10 mouse cellular contexts compared by ENCODE assay signal in the genomic region with DNA sequence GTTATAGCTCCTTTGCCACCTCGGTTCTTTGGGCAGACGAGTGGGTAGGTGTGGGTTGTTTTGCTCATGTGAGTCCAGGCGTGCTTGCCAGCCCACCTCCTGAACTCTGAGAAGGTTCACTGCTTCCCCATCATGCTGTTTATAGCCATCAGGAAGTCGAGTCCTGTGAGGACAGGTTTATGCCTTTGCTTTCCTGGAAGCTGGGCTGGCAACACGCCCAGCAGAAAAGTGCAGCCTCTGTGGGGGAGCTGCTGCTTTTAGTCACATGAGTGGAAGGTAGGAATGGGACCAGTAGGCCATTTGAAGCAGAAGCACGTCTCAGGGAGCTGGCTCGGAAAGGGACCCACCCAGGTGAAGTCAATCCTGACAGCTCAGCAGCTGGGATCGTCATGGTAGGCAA. TPM values are rescaled to one million over a fixed set of nuclear protein-coding genes. Genes with fewer than 3 reads are reported as not detected.
DNase-seq lines count a peak whose midpoint lies in the region; ATAC-seq and TF ChIP-seq lines count a peak whose summit lies in the region.
"Had no signal": no experiment of that assay in that cellular context is flagged by ENCODE, and none has a peak within 500 bp of the region (broad histone marks: within the 10 kb centered on the region; RNA-seq: fewer than 3 reads in every experiment).

No protein-coding gene starts in this region.

- H3K9ac ChIP-seq in kidney, postnatal 0 days (ENCODE audit: low read depth, low read length) = no peak overlapping the region
- H3K9ac ChIP-seq: embryonic facial prominence, embryonic 12.5 days had no signal

- peak; percentile 90 for ATAC-seq in kidney, postnatal 0 days (replicated peaks; ENCODE audit: low FRiP score, low read depth)

- no peak overlapping the region for H3K4me3 ChIP-seq in kidney, postnatal 0 days (replicated peaks; ENCODE audit: low read depth, low read length)
- H3K4me3 ChIP-seq: embryonic facial prominence, embryonic 12.5 days had no signal

- H3K9me3 ChIP-seq in kidney, postnatal 0 days (replicated peaks; ENCODE audit: low read length) = no peaks in the 10 kb centered on the region
- H3K9me3 ChIP-seq: embryonic facial prominence, embryonic 12.5 days had no signal

- peak overlapping the region; percentile 85 for H3K27ac ChIP-seq in kidney, postnatal 0 days
- H3K27ac ChIP-seq: embryonic facial prominence, embryonic 12.5 days had no signal

- peak overlapping the region; percentile 9; the same call in 1 of the 2 replicates for H3K4me2 ChIP-seq in kidney, postnatal 0 days (ENCODE audit: low read length)
- H3K4me2 ChIP-seq: embryonic facial prominence, embryonic 12.5 days had no signal

- H3K4me1 ChIP-seq in kidney, postnatal 0 days (replicated peaks; ENCODE audit: insufficient read depth, low read length) = peaks cover 67% of the 10 kb centered on the region
- H3K4me1 ChIP-seq: embryonic facial prominence, embryonic 12.5 days had no signal

- 0 out of 2 replicates have a peak, but pooled peaks cover 3% of the 10 kb centered on the region for H3K36me3 ChIP-seq in kidney, postnatal 0 days (ENCODE audit: insufficient read depth, low read length)

- DNase-seq in cerebellum, adult 18-20 months = peak; percentile 55 to 56
- no peak for DNase-seq in cerebellum, postnatal 4 days (ENCODE audit: low spot score in 2 of 2)
- peak; percentile 73 for DNase-seq in urinary bladder, postnatal 14 days (ENCODE audit: low spot score)
- DNase-seq in urinary bladder, adult 2 months (ENCODE audit: low spot score) = no peak
- peak; percentile 90 for DNase-seq in kidney, postnatal 0 days (ENCODE audit: low spot score)
- DNase-seq in yolk sac, embryonic 10.5 days (ENCODE audit: low spot score) = peak; percentile 68
- no peak for DNase-seq in right cerebral cortex, postnatal 10 days (ENCODE audit: low spot score in 2 of 2)
- DNase-seq in frontal cortex, postnatal 14 days (ENCODE audit: low spot score in 2 of 2) = no peak
- DNase-seq: gastrocnemius, postnatal 36 days had no signal

- 8% methylated on average over 8 of the region's 8 CpGs for WGBS in kidney, postnatal 0 days

- TF ChIP-seq CTCF in kidney, postnatal 0 days (IDR thresholded peaks at IDR 0.05; ENCODE audit: low read depth) = no peak

- no peaks in the 10 kb centered on the region for H3K27me3 ChIP-seq in kidney, postnatal 0 days (ENCODE audit: insufficient read depth, low read length)
- H3K27me3 ChIP-seq: embryonic facial prominence, embryonic 12.5 days had no signal

RNA-seq across cellular contexts. Expression of a gene that starts 11.5 kb away (rescaled TPM):
- 29.0 and 30.1 TPM in 2 replicates for polyA plus RNA-seq in urinary bladder, adult 2 months (2012; rRNA removed)
- 13.7 and 23.6 TPM in 2 replicates for polyA plus RNA-seq in kidney, postnatal 0 days (2015; fragmentation: Nextera tagmentation; extraction: Ambion mirVana)

Comparison
In these comparisons a context has a peak if more than half of its experiments do, and no peak if none do; other contexts are left out.
1. DNase-seq: peak in cerebellum, adult 18-20 months (2 of 2), urinary bladder, postnatal 14 days (single experiment), kidney, postnatal 0 days (single experiment) and yolk sac, embryonic 10.5 days (single experiment); none in cerebellum, postnatal 4 days (0 of 2), urinary bladder, adult 2 months (single experiment), right cerebral cortex, postnatal 10 days (0 of 2) and frontal cortex, postnatal 14 days (0 of 2).